Mouse (Mus musculus): ENCODE results near the gene Fgb. TPM values are rescaled to one million over a fixed set of nuclear protein-coding genes. Genes with fewer than 3 reads are reported as not detected.

The Fgb gene
- total and polyA plus RNA-seq, 3 experiments, result 0.11 TPM; not detected in 2

DNA sequence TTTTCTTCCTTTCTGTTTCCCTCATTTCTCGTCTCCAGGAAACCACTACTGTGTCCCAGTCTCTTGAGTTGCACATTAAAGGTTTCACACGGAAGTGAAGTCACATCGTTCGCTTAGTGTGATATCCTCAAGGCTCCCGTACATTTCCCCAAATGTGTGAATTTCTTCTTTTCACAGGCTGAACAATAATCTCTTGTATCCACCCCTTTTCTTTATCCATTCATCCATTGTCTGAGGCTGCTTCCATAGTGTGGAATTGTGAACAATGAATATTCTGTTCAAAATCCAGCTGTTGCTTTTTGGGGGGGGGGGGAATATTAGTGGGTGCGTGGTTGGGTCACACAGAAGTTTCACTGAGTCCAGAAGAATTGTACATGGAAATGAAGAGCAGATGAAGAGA, 24.6 kb downstream of the Fgb start:
- Histone ChIP-seq H3K4me1 (ENCODE audit: insufficient read depth, low read depth, low read length) (no peaks in the 10 kb centered on the region), H3K9me3 (replicated peaks) (no peaks in the 10 kb centered on the region), H3K27me3 (ENCODE audit: insufficient read depth, low read length) (peaks cover 7% of the 10 kb centered on the region; the same call in 1 of the 2 replicates), H3K4me3 (ENCODE audit: low read depth, low read length) (no peak overlapping the region), H3K36me3 (replicated peaks) (no peaks in the 10 kb centered on the region)
- ATAC-seq (ENCODE audit: extremely low read depth, insufficient number of reproducible peaks, low FRiP score, poor library complexity, severe bottlenecking) (no peak), DNase-seq (ENCODE audit: low spot score) (no peak)
- no peak for TF ChIP-seq CTCF (IDR thresholded peaks at IDR 0.05; ENCODE audit: low read depth, low read length)
- no peak for TF ChIP-seq GATA2 (IDR thresholded peaks at IDR 0.05; ENCODE audit: borderline replicate concordance, low read depth, low read length)
- TF ChIP-seq POLR2AphosphoS5 (IDR thresholded peaks at IDR 0.05; ENCODE audit: insufficient replicate concordance, low read depth, low read length), result no peak
- TF ChIP-seq GATA1 (IDR thresholded peaks at IDR 0.05; ENCODE audit: borderline replicate concordance, low read length), result no peak

DNA sequence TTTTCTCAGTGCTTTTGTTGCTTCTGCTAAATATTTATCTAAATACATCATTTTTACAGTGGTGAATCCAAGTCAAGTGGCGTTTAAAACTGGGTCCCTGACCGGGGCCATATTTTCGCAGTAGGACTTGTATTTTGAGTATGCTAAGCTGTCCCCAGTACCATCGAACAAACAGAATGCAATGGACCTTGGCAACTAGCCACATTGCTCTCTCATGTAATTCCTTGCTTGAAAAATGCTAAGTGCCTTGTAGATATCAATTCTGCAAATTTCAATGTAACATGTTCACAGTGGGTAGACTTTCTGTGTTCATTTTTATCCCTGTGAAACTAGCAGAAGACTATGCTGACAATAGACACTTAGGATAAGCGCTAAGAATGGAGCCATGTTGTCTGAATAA, 28.5 kb downstream of the Fgb start:
- Histone ChIP-seq H3K9me3 (replicated peaks) (no peaks in the 10 kb centered on the region), H3K4me3 (ENCODE audit: low read depth, low read length) (no peak overlapping the region), H3K4me1 (ENCODE audit: insufficient read depth, low read depth, low read length) (no peaks in the 10 kb centered on the region; the same call in 1 of the 2 replicates), H3K27me3 (ENCODE audit: insufficient read depth, low read length) (peaks cover 7% of the 10 kb centered on the region; the same call in 1 of the 2 replicates), H3K36me3 (replicated peaks) (no peaks in the 10 kb centered on the region)
- ATAC-seq (ENCODE audit: extremely low read depth, insufficient number of reproducible peaks, low FRiP score, poor library complexity, severe bottlenecking), result no peak
- no peak for DNase-seq (ENCODE audit: low spot score)
- TF ChIP-seq TAL1 (conservative IDR thresholded peaks at IDR 0.05; ENCODE audit: low read depth, low read length) (no peak), POLR2AphosphoS5 (IDR thresholded peaks at IDR 0.05; ENCODE audit: insufficient replicate concordance, low read depth, low read length) (no peak), GATA1 (IDR thresholded peaks at IDR 0.05; ENCODE audit: borderline replicate concordance, low read length) (no peak), GATA2 (IDR thresholded peaks at IDR 0.05; ENCODE audit: borderline replicate concordance, low read depth, low read length) (no peak), CTCF (IDR thresholded peaks at IDR 0.05; ENCODE audit: low read depth, low read length) (no peak)

DNA sequence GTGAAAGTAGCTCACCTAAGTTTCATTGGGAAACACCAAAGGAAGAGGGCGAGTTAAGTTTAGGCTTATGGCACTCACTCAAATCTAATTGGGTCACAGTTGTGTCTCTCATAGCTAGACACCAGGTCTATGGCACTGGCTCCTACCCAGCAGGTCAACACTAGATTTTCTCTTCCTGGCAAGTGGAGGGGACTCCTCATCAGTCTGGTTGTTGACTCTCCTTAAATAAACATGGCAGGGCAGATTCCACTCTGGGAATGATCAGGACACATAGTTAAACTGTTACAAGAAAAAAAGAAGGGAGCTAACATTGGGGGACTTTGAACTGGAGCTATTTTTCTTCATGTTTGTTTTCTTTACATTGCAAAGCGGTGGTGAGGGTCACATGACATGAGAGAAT, 29.3 kb downstream of the Fgb start:
- no peaks in the 10 kb centered on the region; the same call in 1 of the 2 replicates for H3K4me1 ChIP-seq (ENCODE audit: insufficient read depth, low read depth, low read length)
- no peaks in the 10 kb centered on the region for H3K9me3 ChIP-seq (replicated peaks)
- H3K36me3 ChIP-seq (replicated peaks), result no peaks in the 10 kb centered on the region
- H3K4me3 ChIP-seq (ENCODE audit: low read depth, low read length), result no peak overlapping the region
- no peak for TF ChIP-seq POLR2AphosphoS5 (IDR thresholded peaks at IDR 0.05; ENCODE audit: insufficient replicate concordance, low read depth, low read length)
- TF ChIP-seq GATA1 (IDR thresholded peaks at IDR 0.05; ENCODE audit: borderline replicate concordance, low read length), result no peak
- TF ChIP-seq TAL1 (conservative IDR thresholded peaks at IDR 0.05; ENCODE audit: low read depth, low read length), result no peak
- TF ChIP-seq GATA2 (IDR thresholded peaks at IDR 0.05; ENCODE audit: borderline replicate concordance, low read depth, low read length), result no peak
- no peak for DNase-seq (ENCODE audit: low spot score)
- 0 out of 2 replicates have a peak, but pooled peaks cover under 1% of the 10 kb centered on the region for H3K27me3 ChIP-seq (ENCODE audit: insufficient read depth, low read length)
- ATAC-seq (ENCODE audit: extremely low read depth, insufficient number of reproducible peaks, low FRiP score, poor library complexity, severe bottlenecking), result no peak

DNA sequence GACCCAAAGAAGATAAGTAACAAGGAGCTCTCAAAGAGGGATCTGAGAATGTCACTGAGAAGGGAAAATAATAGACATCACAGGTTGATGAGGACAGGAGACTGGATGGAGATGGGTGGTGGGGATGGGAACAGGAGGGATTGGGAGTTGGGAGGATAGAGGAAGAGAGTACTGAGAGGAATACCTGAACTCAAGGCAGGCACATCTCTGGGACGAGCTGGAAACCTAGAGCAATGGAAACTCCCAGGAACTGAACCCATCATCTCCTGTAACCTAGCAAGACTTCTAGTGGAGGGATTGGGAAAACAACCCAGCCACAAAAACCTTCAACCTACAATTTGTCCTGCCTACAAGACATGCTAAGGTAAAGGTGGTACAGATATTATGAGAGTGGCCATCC, 33.4 kb downstream of the Fgb start:
- no peaks in the 10 kb centered on the region for H3K36me3 ChIP-seq (replicated peaks)
- no peaks in the 10 kb centered on the region for H3K9me3 ChIP-seq (replicated peaks)
- TF ChIP-seq CTCF (IDR thresholded peaks at IDR 0.05; ENCODE audit: low read depth, low read length), result no peak
- no peak overlapping the region for H3K4me3 ChIP-seq (ENCODE audit: low read depth, low read length)
- H3K27me3 ChIP-seq (ENCODE audit: insufficient read depth, low read length), result peaks cover 3% of the 10 kb centered on the region; the same call in 1 of the 2 replicates
- DNase-seq (ENCODE audit: low spot score) (no peak), ATAC-seq (ENCODE audit: extremely low read depth, insufficient number of reproducible peaks, low FRiP score, poor library complexity, severe bottlenecking) (no peak)
- H3K4me1 ChIP-seq (ENCODE audit: insufficient read depth, low read depth, low read length), result no peaks in the 10 kb centered on the region; the same call in 1 of the 2 replicates

- DNase-seq (ENCODE audit: low spot score), result no peak
- H3K4me1 ChIP-seq (ENCODE audit: insufficient read depth, low read depth, low read length), result no peaks in the 10 kb centered on the region; the same call in 1 of the 2 replicates
- no peaks in the 10 kb centered on the region for H3K9me3 ChIP-seq (replicated peaks)
- H3K27me3 ChIP-seq (ENCODE audit: insufficient read depth, low read length), result peaks cover 7% of the 10 kb centered on the region
- TF ChIP-seq TAL1 (conservative IDR thresholded peaks at IDR 0.05; ENCODE audit: low read depth, low read length) (no peak), CTCF (IDR thresholded peaks at IDR 0.05; ENCODE audit: low read depth, low read length) (no peak), GATA1 (IDR thresholded peaks at IDR 0.05; ENCODE audit: borderline replicate concordance, low read length) (no peak), POLR2AphosphoS5 (IDR thresholded peaks at IDR 0.05; ENCODE audit: insufficient replicate concordance, low read depth, low read length) (no peak), GATA2 (IDR thresholded peaks at IDR 0.05; ENCODE audit: borderline replicate concordance, low read depth, low read length) (no peak)
- H3K36me3 ChIP-seq (replicated peaks), result no peaks in the 10 kb centered on the region
- ATAC-seq (ENCODE audit: extremely low read depth, insufficient number of reproducible peaks, low FRiP score, poor library complexity, severe bottlenecking), result no peak
- H3K4me3 ChIP-seq (ENCODE audit: low read depth, low read length), result no peak overlapping the region
Measured at GRCm38 (mm10) chr3:83013951-83014350, 35.7 kb downstream of the Fgb start.

DNA sequence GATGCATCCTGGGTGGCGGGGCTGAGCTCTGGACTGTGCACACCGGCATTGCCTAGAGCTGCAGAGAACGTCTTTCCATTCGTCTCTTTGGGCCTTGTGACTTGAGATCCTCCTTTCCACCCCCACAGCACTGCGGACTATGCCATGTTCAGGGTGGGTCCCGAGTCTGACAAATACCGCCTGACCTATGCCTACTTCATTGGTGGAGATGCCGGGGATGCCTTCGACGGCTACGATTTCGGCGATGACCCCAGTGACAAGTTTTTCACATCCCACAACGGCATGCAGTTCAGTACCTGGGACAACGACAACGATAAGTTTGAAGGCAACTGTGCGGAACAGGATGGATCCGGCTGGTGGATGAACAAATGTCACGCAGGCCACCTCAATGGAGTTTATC, 37.0 kb downstream of the Fgb start:
- peaks cover 7% of the 10 kb centered on the region for H3K27me3 ChIP-seq (ENCODE audit: insufficient read depth, low read length)
- no peaks in the 10 kb centered on the region for H3K9me3 ChIP-seq (replicated peaks)
- no peaks in the 10 kb centered on the region for H3K36me3 ChIP-seq (replicated peaks)
- H3K4me1 ChIP-seq (ENCODE audit: insufficient read depth, low read depth, low read length), result no peaks in the 10 kb centered on the region; the same call in 1 of the 2 replicates
- no peak for TF ChIP-seq CTCF (IDR thresholded peaks at IDR 0.05; ENCODE audit: low read depth, low read length)
- TF ChIP-seq POLR2AphosphoS5 (IDR thresholded peaks at IDR 0.05; ENCODE audit: insufficient replicate concordance, low read depth, low read length), result no peak
- no peak for TF ChIP-seq TAL1 (conservative IDR thresholded peaks at IDR 0.05; ENCODE audit: low read depth, low read length)
- no peak for TF ChIP-seq GATA2 (IDR thresholded peaks at IDR 0.05; ENCODE audit: borderline replicate concordance, low read depth, low read length)
- TF ChIP-seq GATA1 (IDR thresholded peaks at IDR 0.05; ENCODE audit: borderline replicate concordance, low read length), result no peak
- ATAC-seq (ENCODE audit: extremely low read depth, insufficient number of reproducible peaks, low FRiP score, poor library complexity, severe bottlenecking) (no peak), DNase-seq (ENCODE audit: low spot score) (no peak)
- H3K4me3 ChIP-seq (ENCODE audit: low read depth, low read length), result no peak overlapping the region

DNA sequence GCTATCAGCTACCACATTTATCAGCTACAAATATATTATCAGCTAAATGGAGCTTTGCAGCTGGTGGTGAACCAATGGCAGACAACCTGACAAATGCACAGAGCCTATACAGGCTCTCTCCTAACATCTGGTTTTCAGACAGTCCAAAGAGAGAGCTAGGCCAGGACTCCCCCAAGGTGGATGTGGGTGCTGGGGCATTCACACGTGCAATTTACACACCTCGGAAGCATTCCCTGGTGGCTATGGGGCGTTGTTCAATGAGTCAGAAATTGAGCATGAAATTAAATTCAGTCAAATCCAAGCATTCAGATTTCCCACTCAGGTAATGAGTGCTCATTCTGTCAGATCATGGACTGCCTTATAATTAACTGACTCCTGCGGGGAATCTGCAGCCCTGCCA, 38.1 kb downstream of the Fgb start:
- Histone ChIP-seq H3K4me3 (ENCODE audit: low read depth, low read length) (no peak overlapping the region), H3K4me1 (ENCODE audit: insufficient read depth, low read depth, low read length) (no peaks in the 10 kb centered on the region), H3K9me3 (replicated peaks) (no peaks in the 10 kb centered on the region), H3K36me3 (replicated peaks) (no peaks in the 10 kb centered on the region), H3K27me3 (ENCODE audit: insufficient read depth, low read length) (peaks cover 7% of the 10 kb centered on the region)
- DNase-seq (ENCODE audit: low spot score), result no peak
- TF ChIP-seq CTCF (IDR thresholded peaks at IDR 0.05; ENCODE audit: low read depth, low read length) (no peak), GATA1 (IDR thresholded peaks at IDR 0.05; ENCODE audit: borderline replicate concordance, low read length) (no peak), POLR2AphosphoS5 (IDR thresholded peaks at IDR 0.05; ENCODE audit: insufficient replicate concordance, low read depth, low read length) (no peak), GATA2 (IDR thresholded peaks at IDR 0.05; ENCODE audit: borderline replicate concordance, low read depth, low read length) (no peak), TAL1 (conservative IDR thresholded peaks at IDR 0.05; ENCODE audit: low read depth, low read length) (no peak)
- ATAC-seq (ENCODE audit: extremely low read depth, insufficient number of reproducible peaks, low FRiP score, poor library complexity, severe bottlenecking), result no peak

Data from G1E (cell line).